Mouse (Mus musculus) embryonic facial prominence, embryonic 14.5 days (tissue): ENCODE results near the gene Stub1. TPM values are rescaled to one million over a fixed set of nuclear protein-coding genes. Genes with fewer than 3 reads are reported as not detected.

Source experiments
- ATAC-seq: fragments of 200-750 bp; cut with Nextera tagmentation; 2 replicates; pipeline ENCODE4 v1.8.0; 2017; ENCODE audit warnings: low read depth, moderate number of reproducible peaks, moderate TSS enrichment
- DNase-seq: peaks from one replicate; pipeline ENCODE4 v3.0.0-alpha.2; 2015; ENCODE audit warnings: low spot score
- H3K27ac ChIP-seq: fragments of 300-500 bp; sonication (generic); replicated peaks from 2 replicates; pipeline ENCODE4 v1.5.1; 2014; ENCODE audit warnings: low read depth, mild to moderate bottlenecking, low read length, moderate library complexity
- H3K27me3 ChIP-seq: fragments of 300-500 bp; sonication (generic); replicated peaks from 2 replicates; pipeline ENCODE4 v1.6.1; 2014; ENCODE audit warnings: low read length; ENCODE audit not compliant: control insufficient read depth, insufficient read depth
- H3K36me3 ChIP-seq: fragments of 300-500 bp; sonication (generic); 2 replicates; pipeline ENCODE4 v1.6.1; 2014; ENCODE audit warnings: low read length, mixed read lengths; ENCODE audit not compliant: control insufficient read depth, insufficient read depth
- H3K4me1 ChIP-seq: fragments of 300-500 bp; sonication (generic); 2 replicates; pipeline ENCODE4 v1.6.1; 2014; ENCODE audit warnings: antibody characterized with exemption, low read length; ENCODE audit not compliant: control insufficient read depth, insufficient read depth
- H3K4me2 ChIP-seq: fragments of 300-500 bp; sonication (generic); 2 replicates; pipeline ENCODE4 v1.6.1; 2014; ENCODE audit warnings: low read depth, mild to moderate bottlenecking, low read length, moderate library complexity, mixed read lengths
- H3K4me3 ChIP-seq: fragments of 300-500 bp; sonication (generic); 2 replicates; pipeline ENCODE4 v1.5.1; 2014; ENCODE audit warnings: low read depth, mild to moderate bottlenecking, low read length
- H3K9ac ChIP-seq: fragments of 300-500 bp; sonication (generic); 2 replicates; pipeline ENCODE4 v1.6.1; 2014; ENCODE audit warnings: low read depth, mild to moderate bottlenecking, low read length, moderate library complexity, mixed read lengths
- H3K9me3 ChIP-seq: fragments of 300-500 bp; sonication (generic); 2 replicates; pipeline ENCODE4 v1.6.1; 2016; ENCODE audit warnings: low read length; ENCODE audit not compliant: control insufficient read depth
- WGBS: fragments of 180-500 bp; shearing (Covaris S2); extraction: QIAGEN DNeasy Blood & Tissue Kit; methylation state at CpG from one replicate; pipeline ENCODE4 v1.1.7; 2014; 5-methylcytosine and 5-hydroxymethylcytosine counted together
- polyA plus RNA-seq: library from polyadenylated mRNA; unstranded; fragments of >200 nt; fragmentation: Nextera tagmentation; extraction: Ambion mirVana; gene quantifications from 2 replicates; pipeline ENCODE4 v1.2.1, GENCODE M21; 2014

Stub1 gene
- polyA plus RNA-seq, 1 experiment from 2014 or later: 314 TPM

GRCm38 (mm10) chr17:25827011-25827410 lies 6.2 kb downstream of the Stub1 start:
- Histone ChIP-seq H3K36me3 (peaks cover 45% of the 10 kb centered on the region), H3K9me3 (no peaks in the 10 kb centered on the region), H3K9ac (no peak overlapping the region), H3K4me1 (peaks cover 34% of the 10 kb centered on the region), H3K27ac (no peak overlapping the region), H3K4me2 (no peak overlapping the region), H3K27me3 (no peaks in the 10 kb centered on the region), H3K4me3 (no peak overlapping the region)
- ATAC-seq: no peak
- no peak for DNase-seq
- 97% methylated on average over 13 of the region's 13 CpGs for WGBS

GRCm38 (mm10) chr17:25825984-25826570 lies 7.1 kb downstream of the Stub1 start:
- 94% methylated on average over 27 of the region's 27 CpGs for WGBS
- H3K9me3 ChIP-seq: no peaks in the 10 kb centered on the region
- H3K36me3 ChIP-seq: peaks cover 38% of the 10 kb centered on the region
- peaks cover 25% of the 10 kb centered on the region for H3K4me1 ChIP-seq
- peaks cover 2% of the 10 kb centered on the region; the same call in 1 of the 2 replicates for H3K27me3 ChIP-seq
- ATAC-seq (no peak), DNase-seq (no peak)
- H3K27ac ChIP-seq: no peak overlapping the region
- H3K4me3 ChIP-seq: no peak overlapping the region
- H3K9ac ChIP-seq: no peak overlapping the region
- no peak overlapping the region for H3K4me2 ChIP-seq

GRCm38 (mm10) chr17:25825311-25825710 lies 7.9 kb downstream of the Stub1 start:
- Histone ChIP-seq H3K9ac (no peak overlapping the region), H3K4me2 (no peak overlapping the region), H3K27ac (no peak overlapping the region), H3K27me3 (peaks cover 9% of the 10 kb centered on the region), H3K4me1 (peaks cover 18% of the 10 kb centered on the region), H3K9me3 (no peaks in the 10 kb centered on the region), H3K4me3 (no peak overlapping the region), H3K36me3 (peaks cover 30% of the 10 kb centered on the region)
- no peak for DNase-seq
- no peak for ATAC-seq
- WGBS: 88% methylated on average over 6 of the region's 6 CpGs

- WGBS: 76% methylated on average over 15 of the region's 17 CpGs
- ATAC-seq (no peak), DNase-seq (no peak)
- H3K4me1 ChIP-seq: peaks cover 13% of the 10 kb centered on the region
- H3K4me2 ChIP-seq: peak overlapping the region; percentile 98
- no peaks in the 10 kb centered on the region for H3K9me3 ChIP-seq
- peaks cover 23% of the 10 kb centered on the region for H3K36me3 ChIP-seq
- peak overlapping the region; percentile 76 for H3K9ac ChIP-seq
- peak overlapping the region; percentile 74 for H3K4me3 ChIP-seq
- H3K27me3 ChIP-seq: peaks cover 17% of the 10 kb centered on the region
- H3K27ac ChIP-seq: no peak overlapping the region
Measured at GRCm38 (mm10) chr17:25824362-25825142, 8.7 kb downstream of the Stub1 start.

- H3K36me3 ChIP-seq: peaks cover 23% of the 10 kb centered on the region
- peak within 1 kb of the TSS; percentile 76 for H3K9ac ChIP-seq
- ATAC-seq (peak; percentile 79), DNase-seq (peak; percentile 95)
- peak within 1 kb of the TSS; percentile 98 for H3K4me2 ChIP-seq
- peak within 1 kb of the TSS; percentile 29; the same call in 1 of the 2 replicates for H3K27ac ChIP-seq
- 0% methylated on average over 18 of the region's 18 CpGs for WGBS
- peaks cover 28% of the 10 kb centered on the region for H3K27me3 ChIP-seq
- H3K9me3 ChIP-seq: no peaks in the 10 kb centered on the region
- peaks cover 12% of the 10 kb centered on the region for H3K4me1 ChIP-seq
- H3K4me3 ChIP-seq: peak within 1 kb of the TSS; percentile 74
Measured at GRCm38 (mm10) chr17:25823452-25823851, 9.8 kb downstream of the Stub1 start, which contains the start of gene Wdr24. TSS of gene Wdr24 (plus strand) at chr17:25823627.

- Histone ChIP-seq H3K27ac (no peak overlapping the region), H3K4me1 (peaks cover 3% of the 10 kb centered on the region), H3K9me3 (no peaks in the 10 kb centered on the region), H3K4me3 (0 out of 2 replicates have a peak overlapping the region, but pooled peaks have one; percentile 6), H3K27me3 (peaks cover 37% of the 10 kb centered on the region), H3K9ac (no peak overlapping the region; the same call in 1 of the 2 replicates), H3K4me2 (peak overlapping the region; percentile 31), H3K36me3 (no peaks in the 10 kb centered on the region)
- 9% methylated on average over 34 of the region's 46 CpGs for WGBS
- peak; percentile 21 for DNase-seq
- ATAC-seq: no peak; the same call in 1 of the 2 replicates
Measured at GRCm38 (mm10) chr17:25818851-25819780, 14.1 kb downstream of the Stub1 start.

GRCm38 (mm10) chr17:25817662-25818061 lies 15.5 kb downstream of the Stub1 start:
- peaks cover 3% of the 10 kb centered on the region; the same call in 1 of the 2 replicates for H3K4me1 ChIP-seq
- no peaks in the 10 kb centered on the region for H3K36me3 ChIP-seq
- no peak overlapping the region for H3K4me3 ChIP-seq
- peaks cover 37% of the 10 kb centered on the region for H3K27me3 ChIP-seq
- no peak for DNase-seq
- H3K9me3 ChIP-seq: no peaks in the 10 kb centered on the region
- H3K9ac ChIP-seq: no peak overlapping the region
- H3K27ac ChIP-seq: no peak overlapping the region
- 81% methylated on average over 11 of the region's 11 CpGs for WGBS
- no peak for ATAC-seq
- no peak overlapping the region for H3K4me2 ChIP-seq

- ATAC-seq (peak; percentile 31; the same call in 1 of the 2 replicates), DNase-seq (peak; percentile 88)
- 0 out of 2 replicates have a peak overlapping the region, but pooled peaks have one; percentile 26 for H3K4me2 ChIP-seq
- no peaks in the 10 kb centered on the region for H3K9me3 ChIP-seq
- no peak overlapping the region for H3K4me3 ChIP-seq
- WGBS: 2% methylated on average over 20 of the region's 20 CpGs
- no peak overlapping the region for H3K9ac ChIP-seq
- no peak overlapping the region for H3K27ac ChIP-seq
- no peaks in the 10 kb centered on the region for H3K36me3 ChIP-seq
- peaks cover 8% of the 10 kb centered on the region; the same call in 1 of the 2 replicates for H3K4me1 ChIP-seq
- H3K27me3 ChIP-seq: peaks cover 34% of the 10 kb centered on the region
Measured at GRCm38 (mm10) chr17:25813471-25813870, 19.7 kb downstream of the Stub1 start.
